Mouse (Mus musculus) ES-Bruce4 (cell line): ENCODE data around the gene Jaml. TPM values are rescaled to one million over a fixed set of nuclear protein-coding genes. Genes with fewer than 3 reads are reported as not detected.
A peak's percentile ranks its signal among the peaks of the same experiment; 100 is the strongest.

Experiments
- H3K27ac ChIP-seq: 2 replicates; pipeline ENCODE4 v1.5.1; 2012; ENCODE audit warnings: low read length, inconsistent platforms; ENCODE audit not compliant: insufficient read depth
- H3K27me3 ChIP-seq: 2 replicates; pipeline ENCODE4 v1.6.1; 2012; ENCODE audit warnings: mild to moderate bottlenecking, low read length, inconsistent platforms; ENCODE audit not compliant: control insufficient read depth, poor library complexity, insufficient read depth, severe bottlenecking
- H3K36me3 ChIP-seq: 2 replicates; pipeline ENCODE4 v1.6.1; 2012; ENCODE audit warnings: inconsistent platforms, mild to moderate bottlenecking, low read length, moderate library complexity; ENCODE audit not compliant: control insufficient read depth, poor library complexity, insufficient read depth, severe bottlenecking
- H3K4me1 ChIP-seq: one replicate; pipeline ENCODE4 v1.8.1; 2011; ENCODE audit warnings: low read length; ENCODE audit not compliant: control insufficient read depth, insufficient read depth
- H3K4me3 ChIP-seq: 2 replicates; pipeline ENCODE4 v1.5.1; 2011; ENCODE audit warnings: low read depth, mild to moderate bottlenecking, low read length
- H3K9ac ChIP-seq: 2 replicates; pipeline ENCODE4 v1.6.1; 2012; ENCODE audit warnings: low read depth, mild to moderate bottlenecking, inconsistent platforms; ENCODE audit not compliant: poor library complexity, severe bottlenecking
- H3K9me3 ChIP-seq: replicated peaks from 2 replicates; pipeline ENCODE4 v1.6.1; 2012; ENCODE audit warnings: mild to moderate bottlenecking, low read length, inconsistent platforms; ENCODE audit not compliant: control insufficient read depth, poor library complexity, insufficient read depth, severe bottlenecking
- CTCF ChIP-seq: IDR thresholded peaks from one replicate; pipeline ENCODE4 v1.8.1; 2011; ENCODE audit warnings: low read depth, low read length
- EP300 ChIP-seq: IDR thresholded peaks from 2 replicates; pipeline ENCODE4 v1.6.1; 2011; ENCODE audit warnings: low read depth, low read length; ENCODE audit not compliant: insufficient read depth
- POLR2A ChIP-seq: IDR thresholded peaks from one replicate; pipeline ENCODE4 v1.8.1; 2011; ENCODE audit warnings: low read length; ENCODE audit not compliant: insufficient read depth
- polyA plus RNA-seq: library from polyadenylated mRNA; stranded (reverse); fragments of >200 nt; gene quantifications from 2 replicates; pipeline ENCODE4 v1.2.4, GENCODE M21; 2011; ENCODE audit warnings: low read depth; ENCODE audit not compliant: missing spikeins, insufficient read depth, insufficient read length

The Jaml gene
- polyA plus RNA-seq, 1 experiment: not detected

- Histone ChIP-seq H3K27me3 (peaks cover 1% of the 10 kb centered on the region; the same call in 1 of the 2 replicates), H3K9me3 (no peaks in the 10 kb centered on the region), H3K36me3 (no peaks in the 10 kb centered on the region), H3K27ac (no peak overlapping the region), H3K4me1 (no peaks in the 10 kb centered on the region), H3K9ac (no peak overlapping the region), H3K4me3 (no peak overlapping the region)
- no peak for TF ChIP-seq EP300
- no peak for TF ChIP-seq POLR2A
- TF ChIP-seq CTCF: no peak
Observed at GRCm38 (mm10) chr9:45142686-45143085, 63.7 kb downstream of the Jaml start.

- Histone ChIP-seq H3K27ac (no peak overlapping the region), H3K9ac (no peak overlapping the region), H3K27me3 (no peaks in the 10 kb centered on the region), H3K36me3 (no peaks in the 10 kb centered on the region), H3K9me3 (no peaks in the 10 kb centered on the region), H3K4me3 (peak overlapping the region; percentile 48), H3K4me1 (no peaks in the 10 kb centered on the region)
- no peak for TF ChIP-seq POLR2A
- TF ChIP-seq EP300: no peak
- TF ChIP-seq CTCF: no peak
Observed at GRCm38 (mm10) chr9:45145533-45146266, 66.7 kb downstream of the Jaml start.

GRCm38 (mm10) chr9:45146267-45146597 is 67.2 kb downstream of the Jaml start:
- TF ChIP-seq POLR2A: no peak
- H3K27me3 ChIP-seq: no peaks in the 10 kb centered on the region

GRCm38 (mm10) chr9:45150933-45151332 is 72.0 kb downstream of the Jaml start:
- Histone ChIP-seq H3K36me3 (no peaks in the 10 kb centered on the region), H3K4me3 (no peak overlapping the region), H3K4me1 (no peaks in the 10 kb centered on the region), H3K9ac (no peak overlapping the region), H3K9me3 (no peaks in the 10 kb centered on the region), H3K27ac (no peak overlapping the region), H3K27me3 (no peaks in the 10 kb centered on the region)
- TF ChIP-seq EP300 (no peak), POLR2A (no peak), CTCF (no peak)

More at GRCm38 (mm10) chr9:45146267-45146597, 67.2 kb downstream of the Jaml start:
- H3K9ac ChIP-seq: no peak overlapping the region
- no peaks in the 10 kb centered on the region for H3K9me3 ChIP-seq
- peak overlapping the region; percentile 48 for H3K4me3 ChIP-seq
- no peaks in the 10 kb centered on the region for H3K4me1 ChIP-seq
- no peak overlapping the region for H3K27ac ChIP-seq
- no peaks in the 10 kb centered on the region for H3K36me3 ChIP-seq

- no peaks in the 10 kb centered on the region for H3K9me3 ChIP-seq
- no peaks in the 10 kb centered on the region for H3K4me1 ChIP-seq
- TF ChIP-seq POLR2A (no peak), EP300 (no peak), CTCF (no peak)
- H3K9ac ChIP-seq: no peak overlapping the region
- H3K4me3 ChIP-seq: no peak overlapping the region
- no peaks in the 10 kb centered on the region for H3K36me3 ChIP-seq
- H3K27ac ChIP-seq: no peak overlapping the region
- H3K27me3 ChIP-seq: no peaks in the 10 kb centered on the region
Observed at GRCm38 (mm10) chr9:45153361-45153760, 74.4 kb downstream of the Jaml start.

Other genes starting within 250 kb of the Jaml start
- 59.5 and 71.4 TPM in 2 replicates for gene Kmt2a, start 197.9 kb upstream of the Jaml start, polyA plus RNA-seq
- gene Atp5l, start 158.4 kb upstream of the Jaml start, polyA plus RNA-seq: 166 and 170 TPM in 2 replicates
- 37.4 and 45.9 TPM in 2 replicates for gene Ube4a, start 113.6 kb upstream of the Jaml start, polyA plus RNA-seq
- not detected in 2 replicates for gene Cd3g, start 98.8 kb upstream of the Jaml start, polyA plus RNA-seq
- gene Cd3d, start 97.4 kb upstream of the Jaml start, polyA plus RNA-seq: not detected in 2 replicates
- gene Cd3e, start 69.6 kb upstream of the Jaml start, polyA plus RNA-seq: not detected in 2 replicates
- gene Mpzl2, start 39.4 kb upstream of the Jaml start, polyA plus RNA-seq: 58.9 and 64.3 TPM in 2 replicates
- 6.7 and 7.3 TPM in 2 replicates for gene Mpzl3, start 24.0 kb upstream of the Jaml start, polyA plus RNA-seq
- gene Scn2b, start 38.6 kb downstream of the Jaml start, polyA plus RNA-seq: 0.60 and 0.88 TPM in 2 replicates
- gene Scn4b, start 59.2 kb downstream of the Jaml start, polyA plus RNA-seq: 0.35 and 0.40 TPM in 2 replicates
- gene BC049352, start 102.8 kb downstream of the Jaml start, polyA plus RNA-seq: not detected in 2 replicates
- gene Tmprss4, start 124.9 kb downstream of the Jaml start, polyA plus RNA-seq: 0.52 TPM in 1 of 2 replicates, not detected in the other
- gene Il10ra, start 190.0 kb downstream of the Jaml start, polyA plus RNA-seq: 0.24 TPM in 1 of 2 replicates, not detected in the other
- 1.9 and 2.8 TPM in 2 replicates for gene Tmprss13, start 239.9 kb downstream of the Jaml start, polyA plus RNA-seq